Mouse (Mus musculus) E14TG2a.4 (cell line): ENCODE results near the gene Mpzl3.

Source experiments
- CTCF ChIP-seq: conservative IDR thresholded peaks from 2 replicates; pipeline ENCODE4 v1.5.1; 2014; ENCODE audit warnings: low read length
- NANOG ChIP-seq: IDR thresholded peaks from 2 replicates; pipeline ENCODE4 v1.6.1; 2014; ENCODE audit warnings: borderline replicate concordance, low read length, mixed read lengths

DNA sequence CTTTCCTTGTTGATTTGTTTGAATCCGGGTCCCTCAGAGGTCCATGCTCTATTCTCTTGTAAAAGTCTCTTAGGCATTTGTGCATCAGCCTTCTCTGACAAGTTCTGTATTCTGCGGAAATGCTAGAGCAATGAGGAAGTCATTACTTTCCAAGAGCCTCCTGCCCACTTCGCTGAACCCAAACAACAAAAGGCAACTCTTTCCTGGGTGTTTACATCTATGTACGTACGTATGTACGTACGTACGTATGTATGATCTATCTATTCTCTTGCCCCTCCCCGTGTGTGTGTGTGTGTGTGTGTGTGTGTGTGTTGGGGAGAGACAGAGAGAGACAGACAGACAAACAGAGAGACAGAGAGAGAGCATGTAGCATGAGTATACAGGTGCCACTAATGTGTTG is 61.8 kb downstream of the Mpzl3 start:
- no peak for TF ChIP-seq CTCF
- TF ChIP-seq NANOG: no peak
